Mouse (Mus musculus): ENCODE data around the gene Cep57l1.
"Not testable (repeated sequence)": the region's sequence is repeated elsewhere in the genome, so short reads cannot be mapped to it uniquely, and the experiment has no call there.

Cep57l1 gene

GRCm38 (mm10) chr10:41822573-41823281 is 13.1 kb upstream of the Cep57l1 start:
- peaks cover 19% of the 10 kb centered on the region for H3K4me1 ChIP-seq (replicated peaks; ENCODE audit: low read depth, low read length)
- peaks cover 3% of the 10 kb centered on the region; the same call in 1 of the 2 replicates for H3K27me3 ChIP-seq (ENCODE audit: insufficient read depth, low read length)
- no peaks in the 10 kb centered on the region for H3K36me3 ChIP-seq (ENCODE audit: insufficient read depth, low read length)
- TF ChIP-seq CTCF (conservative IDR thresholded peaks at IDR 0.05; ENCODE audit: low read length) (no peak), POU5F1 (IDR thresholded peaks at IDR 0.05; ENCODE audit: borderline replicate concordance, low read length) (no peak), NANOG (IDR thresholded peaks at IDR 0.05; ENCODE audit: borderline replicate concordance, low read length) (no peak)
- H3K9me3 ChIP-seq (ENCODE audit: low read length), result no peaks in the 10 kb centered on the region
- no peak overlapping the region for H3K4me3 ChIP-seq (replicated peaks; ENCODE audit: low read length)

- no peaks in the 10 kb centered on the region for H3K9me3 ChIP-seq (ENCODE audit: low read length)
- H3K36me3 ChIP-seq (ENCODE audit: insufficient read depth, low read length), result no peaks in the 10 kb centered on the region
These were observed 11.5 kb upstream of the Cep57l1 start for GRCm38 (mm10) chr10:41821171-41821570.

DNA sequence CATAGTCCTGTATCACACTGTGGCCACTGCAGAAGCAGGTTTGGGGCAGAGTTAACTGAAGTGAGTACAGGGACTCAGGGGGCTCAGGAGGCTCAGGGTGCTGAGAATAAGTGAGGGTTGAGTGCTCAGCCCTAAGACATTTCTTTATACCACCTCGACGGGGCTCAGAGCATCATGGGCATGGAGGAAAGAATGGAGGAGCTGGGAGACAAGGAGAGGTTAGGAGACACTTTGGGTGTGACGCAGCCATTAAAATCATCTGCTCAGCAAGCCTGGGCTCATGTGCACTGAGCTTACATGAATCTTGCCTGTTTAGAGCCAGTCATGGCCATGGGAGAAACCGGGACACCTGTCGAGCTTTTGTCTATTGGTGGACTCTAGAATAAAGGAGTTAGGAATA is 10.7 kb upstream of the Cep57l1 start:
- TF ChIP-seq NANOG (IDR thresholded peaks at IDR 0.05; ENCODE audit: borderline replicate concordance, low read length), result no peak
- no peak for TF ChIP-seq POU5F1 (IDR thresholded peaks at IDR 0.05; ENCODE audit: borderline replicate concordance, low read length)
- TF ChIP-seq CTCF (conservative IDR thresholded peaks at IDR 0.05; ENCODE audit: low read length), result no peak
- Histone ChIP-seq H3K36me3 (ENCODE audit: insufficient read depth, low read length) (no peaks in the 10 kb centered on the region), H3K27me3 (ENCODE audit: insufficient read depth, low read length) (no peaks in the 10 kb centered on the region), H3K4me3 (replicated peaks; ENCODE audit: low read length) (no peak overlapping the region), H3K9me3 (ENCODE audit: low read length) (no peaks in the 10 kb centered on the region), H3K4me1 (replicated peaks; ENCODE audit: low read depth, low read length) (peaks cover 12% of the 10 kb centered on the region)

More at GRCm38 (mm10) chr10:41821171-41821570, 11.5 kb upstream of the Cep57l1 start:
- no peak overlapping the region for H3K4me3 ChIP-seq (replicated peaks; ENCODE audit: low read length)
- no peaks in the 10 kb centered on the region for H3K27me3 ChIP-seq (ENCODE audit: insufficient read depth, low read length)
- H3K4me1 ChIP-seq (replicated peaks; ENCODE audit: low read depth, low read length), result peaks cover 12% of the 10 kb centered on the region
- no peak for TF ChIP-seq NANOG (IDR thresholded peaks at IDR 0.05; ENCODE audit: borderline replicate concordance, low read length)
- TF ChIP-seq CTCF (conservative IDR thresholded peaks at IDR 0.05; ENCODE audit: low read length), result no peak
- no peak for TF ChIP-seq POU5F1 (IDR thresholded peaks at IDR 0.05; ENCODE audit: borderline replicate concordance, low read length)

DNA sequence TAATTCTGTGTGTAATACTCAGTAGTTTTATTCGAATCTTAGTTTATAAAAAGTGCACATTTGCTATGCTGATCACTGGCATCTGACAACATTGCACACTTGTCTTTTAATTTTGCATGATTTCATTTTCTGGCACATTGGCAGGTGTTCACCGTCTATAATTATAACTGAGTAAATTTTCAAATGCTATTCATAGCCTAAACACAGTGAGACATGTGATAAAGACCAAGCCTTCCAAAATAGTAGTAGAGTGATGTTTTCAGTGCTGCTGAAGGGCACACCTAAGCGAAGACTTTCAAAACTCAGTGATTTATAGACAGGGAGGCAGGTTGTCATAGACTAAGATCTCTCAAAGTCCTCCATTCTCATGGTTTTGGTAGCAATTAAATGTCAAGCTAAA is 9.6 kb upstream of the Cep57l1 start:
- Histone ChIP-seq H3K9me3 (ENCODE audit: low read length) (no peaks in the 10 kb centered on the region), H3K4me1 (replicated peaks; ENCODE audit: low read depth, low read length) (peaks cover 12% of the 10 kb centered on the region), H3K27me3 (ENCODE audit: insufficient read depth, low read length) (no peaks in the 10 kb centered on the region), H3K36me3 (ENCODE audit: insufficient read depth, low read length) (no peaks in the 10 kb centered on the region), H3K4me3 (replicated peaks; ENCODE audit: low read length) (no peak overlapping the region)
- TF ChIP-seq POU5F1 (IDR thresholded peaks at IDR 0.05; ENCODE audit: borderline replicate concordance, low read length) (no peak), NANOG (IDR thresholded peaks at IDR 0.05; ENCODE audit: borderline replicate concordance, low read length) (no peak), CTCF (conservative IDR thresholded peaks at IDR 0.05; ENCODE audit: low read length) (no peak)

DNA sequence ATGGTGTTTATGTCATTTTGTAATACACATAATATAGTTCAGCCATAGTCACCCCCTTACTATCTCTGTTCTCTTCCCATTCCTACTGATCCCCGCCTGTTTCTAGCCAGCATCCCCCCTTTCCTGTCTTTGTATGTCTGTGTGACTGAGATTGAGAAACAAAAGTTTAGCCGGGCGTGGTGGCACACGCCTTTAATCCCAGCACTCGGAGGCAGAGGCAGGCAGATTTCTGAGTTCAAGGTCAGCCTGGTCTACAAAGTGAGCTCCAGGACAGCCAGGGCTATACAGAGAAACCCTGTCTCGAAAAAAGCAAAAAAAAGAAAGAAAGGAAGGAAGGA is 9.0 kb upstream of the Cep57l1 start:
- not testable (repeated sequence) for H3K4me3 ChIP-seq (replicated peaks; ENCODE audit: low read length)

DNA sequence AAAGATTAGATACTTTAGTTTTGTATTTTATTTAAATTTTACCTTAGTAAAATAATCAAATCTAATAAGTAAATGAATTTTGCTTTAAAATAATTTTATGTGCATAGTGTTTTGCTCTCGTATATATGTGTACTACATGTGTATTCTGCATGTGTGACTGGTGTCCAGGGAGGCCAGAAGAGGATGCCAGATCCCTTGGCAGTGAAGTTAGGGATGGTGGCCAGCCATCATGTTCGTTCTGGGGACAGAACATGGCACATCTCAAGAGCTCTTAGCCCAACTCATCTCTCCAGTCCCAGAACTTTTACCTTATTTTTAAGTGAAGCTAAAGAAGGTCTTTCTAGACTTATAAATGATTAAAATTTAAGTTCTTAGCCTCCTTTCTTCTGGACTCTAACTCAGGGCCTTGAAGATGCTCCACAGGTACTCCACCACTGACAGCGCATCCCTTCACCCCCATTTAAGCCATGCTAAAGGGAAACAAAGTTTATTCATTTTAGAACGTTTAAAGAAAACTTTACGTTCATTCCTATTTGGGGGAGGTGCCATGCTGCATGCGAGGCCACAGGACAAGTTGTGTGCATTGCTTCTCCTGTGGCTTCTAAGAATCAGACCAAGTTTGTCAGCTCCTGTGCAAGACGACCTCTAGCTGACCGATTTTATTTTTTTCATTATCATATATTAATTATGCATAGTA is 8.5 kb upstream of the Cep57l1 start:
- H3K27me3 ChIP-seq (ENCODE audit: insufficient read depth, low read length), result 0 out of 2 replicates have a peak, but pooled peaks cover under 1% of the 10 kb centered on the region
- H3K9me3 ChIP-seq (ENCODE audit: low read length), result no peaks in the 10 kb centered on the region
- TF ChIP-seq NANOG (IDR thresholded peaks at IDR 0.05; ENCODE audit: borderline replicate concordance, low read length) (no peak), POU5F1 (IDR thresholded peaks at IDR 0.05; ENCODE audit: borderline replicate concordance, low read length) (no peak), CTCF (conservative IDR thresholded peaks at IDR 0.05; ENCODE audit: low read length) (no peak)
- no peak overlapping the region for H3K4me3 ChIP-seq (replicated peaks; ENCODE audit: low read length)
- no peaks in the 10 kb centered on the region for H3K36me3 ChIP-seq (ENCODE audit: insufficient read depth, low read length)
- H3K4me1 ChIP-seq (replicated peaks; ENCODE audit: low read depth, low read length), result peaks cover 12% of the 10 kb centered on the region

More for the DNA sequence above, 9.0 kb upstream of the Cep57l1 start:
- H3K27me3 ChIP-seq (ENCODE audit: insufficient read depth, low read length); H3K36me3 ChIP-seq (ENCODE audit: insufficient read depth, low read length); H3K9me3 ChIP-seq (ENCODE audit: low read length): not testable (repeated sequence)
- peaks cover 12% of the 10 kb centered on the region for H3K4me1 ChIP-seq (replicated peaks; ENCODE audit: low read depth, low read length)

DNA sequence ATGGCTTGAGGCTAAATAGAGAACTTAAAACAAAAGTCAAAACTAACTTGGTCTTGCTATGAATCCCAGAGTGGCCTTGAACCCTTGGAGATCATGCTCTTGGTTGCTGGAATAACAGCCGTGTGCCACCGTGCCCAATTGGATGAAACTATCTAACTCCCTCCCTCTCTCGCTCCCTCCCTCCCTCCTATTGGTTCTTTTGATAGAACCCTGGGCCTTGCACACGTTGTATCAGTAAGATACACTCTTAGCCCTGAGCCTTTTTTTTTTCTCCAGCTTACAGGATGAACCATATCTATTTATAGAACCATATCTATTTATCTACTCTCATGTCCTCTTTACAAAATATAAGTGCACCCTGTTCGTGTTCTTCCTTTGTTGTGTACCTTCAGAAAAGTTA is 6.8 kb upstream of the Cep57l1 start:
- Histone ChIP-seq H3K4me3 (replicated peaks; ENCODE audit: low read length) (no peak overlapping the region), H3K4me1 (replicated peaks; ENCODE audit: low read depth, low read length) (peaks cover 17% of the 10 kb centered on the region), H3K27me3 (ENCODE audit: insufficient read depth, low read length) (0 out of 2 replicates have a peak, but pooled peaks cover 6% of the 10 kb centered on the region), H3K36me3 (ENCODE audit: insufficient read depth, low read length) (no peaks in the 10 kb centered on the region), H3K9me3 (ENCODE audit: low read length) (no peaks in the 10 kb centered on the region)
- no peak for TF ChIP-seq CTCF (conservative IDR thresholded peaks at IDR 0.05; ENCODE audit: low read length)

DNA sequence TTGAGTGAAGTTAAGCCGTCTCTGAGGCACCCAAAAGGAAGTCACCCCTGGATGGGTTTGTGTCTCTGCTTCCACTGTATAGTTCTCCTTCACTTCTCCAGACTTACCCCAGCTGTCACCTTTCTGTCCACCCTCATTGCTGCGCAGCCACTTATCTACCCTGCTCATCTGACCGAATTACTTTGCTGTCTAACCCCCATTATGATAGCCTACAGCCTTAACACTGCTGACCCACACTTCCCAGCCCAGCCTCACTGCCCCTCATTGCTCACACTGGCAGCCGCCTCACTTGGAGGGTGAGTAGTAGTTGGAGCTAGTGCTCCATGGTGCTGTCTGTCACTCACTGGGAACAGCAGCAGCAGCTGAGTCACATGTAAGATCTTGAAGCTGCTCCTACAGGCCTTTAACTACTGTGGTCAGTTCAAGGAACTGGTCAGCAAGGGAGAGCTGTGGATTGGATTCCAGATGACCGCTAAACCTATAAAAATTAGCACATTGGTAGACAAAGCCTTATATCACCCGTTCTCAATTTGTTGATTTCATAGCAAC is 4.7 kb upstream of the Cep57l1 start:
- no peaks in the 10 kb centered on the region for H3K36me3 ChIP-seq (ENCODE audit: insufficient read depth, low read length)
- TF ChIP-seq POU5F1 (IDR thresholded peaks at IDR 0.05; ENCODE audit: borderline replicate concordance, low read length) (no peak), NANOG (IDR thresholded peaks at IDR 0.05; ENCODE audit: borderline replicate concordance, low read length) (no peak), CTCF (conservative IDR thresholded peaks at IDR 0.05; ENCODE audit: low read length) (no peak)
- H3K9me3 ChIP-seq (ENCODE audit: low read length), result no peaks in the 10 kb centered on the region
- peaks cover 11% of the 10 kb centered on the region for H3K27me3 ChIP-seq (ENCODE audit: insufficient read depth, low read length)
- no peak overlapping the region for H3K4me3 ChIP-seq (replicated peaks; ENCODE audit: low read length)
- peaks cover 24% of the 10 kb centered on the region for H3K4me1 ChIP-seq (replicated peaks; ENCODE audit: low read depth, low read length)

Measured in E14TG2a.4 (cell line).